Mouse (Mus musculus): Measurements from ENCODE around the gene Scn3a.
"Not testable (repeated sequence)": the region's sequence is repeated elsewhere in the genome, so short reads cannot be mapped to it uniquely, and the experiment has no call there.

Gene Scn3a

DNA sequence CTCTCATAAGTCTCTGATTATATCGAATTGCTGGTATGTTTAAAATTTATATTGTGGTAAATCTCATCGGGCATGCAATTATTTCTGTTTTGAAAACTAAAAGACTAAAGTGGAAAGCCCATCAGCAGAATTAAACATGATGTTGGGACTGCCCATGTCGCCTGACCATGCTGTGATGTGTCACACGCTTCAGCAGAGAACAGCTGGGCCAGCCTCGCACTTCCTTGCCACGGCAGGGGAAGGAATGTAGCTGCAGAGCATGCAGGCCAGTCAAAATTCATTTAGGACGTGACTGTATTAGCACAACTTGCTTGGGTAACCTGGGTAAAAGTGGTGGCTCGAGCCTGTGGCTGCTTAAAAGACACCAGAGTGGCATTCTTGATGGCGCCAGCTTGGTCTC lies 77.0 kb downstream of the Scn3a start:
- no peak for DNase-seq (ENCODE audit: low read depth, low spot score)

DNA sequence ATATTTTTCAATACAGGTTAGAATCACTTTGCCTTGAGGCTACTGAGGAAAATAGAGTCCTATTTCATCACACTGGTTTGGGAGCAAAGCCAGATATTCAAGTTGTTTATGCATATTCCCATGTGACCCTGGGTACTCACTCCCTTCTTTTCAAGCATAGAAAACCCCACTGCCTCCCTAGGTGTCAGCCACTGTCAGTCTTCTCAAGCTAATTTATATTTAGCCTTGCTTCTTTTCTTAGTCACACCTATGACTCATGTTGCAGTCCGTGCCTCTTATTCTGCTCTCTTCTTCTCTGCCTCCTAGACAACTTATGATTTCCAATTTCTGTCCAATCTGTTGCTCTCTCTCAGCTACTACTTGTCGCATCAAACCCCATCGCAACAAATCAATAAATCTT lies 84.0 kb downstream of the Scn3a start:
- DNase-seq (ENCODE audit: low read depth, low spot score): peak; percentile 77

DNA sequence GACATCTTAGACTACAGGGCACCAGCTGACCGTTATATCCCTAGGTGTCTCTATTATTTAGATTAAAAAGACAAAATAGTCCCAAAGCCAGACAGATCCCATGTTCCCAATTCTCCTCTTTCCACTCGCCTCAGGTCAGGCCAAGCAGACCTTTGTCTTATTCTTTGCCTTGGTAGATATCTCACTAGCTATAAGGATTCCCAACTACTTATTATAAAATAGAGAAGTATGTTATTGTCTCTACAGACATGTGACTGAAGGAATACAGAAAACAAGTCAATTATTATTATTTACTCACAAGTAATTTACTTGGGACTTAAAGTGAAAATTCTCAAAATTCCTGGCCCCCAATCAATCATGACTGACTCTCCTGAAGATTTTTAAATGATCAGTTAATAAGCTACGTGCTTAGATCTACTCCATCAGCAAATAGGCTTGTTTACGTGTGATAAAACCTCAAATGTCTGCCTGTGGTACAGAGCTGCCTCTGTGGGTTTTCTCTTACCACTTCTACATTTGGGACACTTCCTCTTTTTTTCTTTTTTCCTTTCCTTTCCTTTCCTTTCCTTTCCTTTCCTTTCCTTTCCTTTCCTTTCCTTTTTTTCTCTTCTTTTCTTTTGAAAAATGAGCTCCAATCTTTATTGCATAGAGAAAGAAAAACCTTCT lies 86.3 kb downstream of the Scn3a start:
- DNase-seq (ENCODE audit: low read depth, low spot score): no peak

DNA sequence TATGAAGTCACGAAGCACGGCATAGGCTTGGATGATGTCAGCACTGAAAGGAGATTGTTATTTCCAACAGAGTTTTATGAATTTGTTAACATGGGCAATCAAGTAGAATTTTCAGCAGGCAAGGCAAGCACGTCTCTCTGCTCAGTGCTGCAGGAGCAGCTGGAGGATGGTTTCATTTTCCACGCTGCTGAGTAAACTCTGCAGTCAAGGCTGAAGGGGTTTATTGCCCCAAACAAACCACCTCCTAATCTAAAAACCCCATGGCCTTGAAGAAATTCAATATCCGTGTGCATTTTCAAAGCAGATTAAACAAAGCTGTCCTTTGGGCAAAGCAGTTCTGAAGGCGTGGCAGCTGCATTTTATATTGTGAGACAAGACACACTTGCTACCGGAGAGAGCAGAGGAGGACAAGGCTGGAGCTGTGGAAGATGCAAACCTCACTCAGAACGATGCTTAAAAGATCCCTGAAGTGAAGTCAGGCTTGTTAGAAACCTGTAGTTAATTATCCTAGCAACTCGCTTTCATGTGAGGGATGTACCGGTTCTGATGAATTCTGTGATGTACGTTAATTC lies 96.0 kb downstream of the Scn3a start:
- DNase-seq (ENCODE audit: low read depth, low spot score): peak; percentile 68

DNA sequence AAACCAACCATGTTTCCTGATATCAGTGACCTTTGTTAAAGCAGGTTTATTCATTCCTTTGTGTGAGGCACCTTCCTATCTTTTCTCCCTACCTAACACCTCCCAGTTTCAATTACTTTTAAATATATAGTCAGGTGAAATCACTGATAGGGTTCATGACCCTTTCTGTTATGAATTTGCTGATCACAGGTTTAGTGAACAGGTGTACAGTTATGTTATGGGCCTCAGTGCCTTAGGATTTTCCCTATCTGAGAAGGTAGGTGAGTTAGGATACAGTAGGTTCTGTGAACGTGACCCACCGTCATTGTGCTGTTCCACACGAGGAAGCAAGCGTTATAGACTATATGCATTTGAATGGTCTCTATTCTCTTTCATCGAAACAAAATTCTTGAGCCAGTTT lies 101.7 kb downstream of the Scn3a start:
- no peak for DNase-seq (ENCODE audit: low read depth, low spot score)

DNA sequence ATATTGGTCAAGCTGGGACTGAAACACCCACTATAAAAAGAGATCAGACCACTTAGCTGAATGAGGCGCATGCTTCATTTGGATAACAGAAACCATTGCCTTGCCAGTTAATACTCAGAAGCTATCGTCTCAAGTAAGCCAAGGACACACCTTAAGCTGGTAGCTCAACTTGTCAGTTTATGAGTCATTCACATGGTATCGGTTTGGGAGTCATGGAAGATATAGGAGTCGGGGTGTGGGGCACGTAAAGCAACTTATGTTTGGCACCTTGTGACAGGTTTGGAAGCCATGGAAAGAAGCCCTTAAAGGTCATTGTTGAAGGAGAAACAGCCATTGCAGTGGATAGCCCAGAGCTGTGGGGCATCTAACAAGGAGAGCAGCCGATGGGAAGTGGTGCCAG lies 113.7 kb downstream of the Scn3a start:
- no peak for DNase-seq (ENCODE audit: low read depth, low spot score)

DNA sequence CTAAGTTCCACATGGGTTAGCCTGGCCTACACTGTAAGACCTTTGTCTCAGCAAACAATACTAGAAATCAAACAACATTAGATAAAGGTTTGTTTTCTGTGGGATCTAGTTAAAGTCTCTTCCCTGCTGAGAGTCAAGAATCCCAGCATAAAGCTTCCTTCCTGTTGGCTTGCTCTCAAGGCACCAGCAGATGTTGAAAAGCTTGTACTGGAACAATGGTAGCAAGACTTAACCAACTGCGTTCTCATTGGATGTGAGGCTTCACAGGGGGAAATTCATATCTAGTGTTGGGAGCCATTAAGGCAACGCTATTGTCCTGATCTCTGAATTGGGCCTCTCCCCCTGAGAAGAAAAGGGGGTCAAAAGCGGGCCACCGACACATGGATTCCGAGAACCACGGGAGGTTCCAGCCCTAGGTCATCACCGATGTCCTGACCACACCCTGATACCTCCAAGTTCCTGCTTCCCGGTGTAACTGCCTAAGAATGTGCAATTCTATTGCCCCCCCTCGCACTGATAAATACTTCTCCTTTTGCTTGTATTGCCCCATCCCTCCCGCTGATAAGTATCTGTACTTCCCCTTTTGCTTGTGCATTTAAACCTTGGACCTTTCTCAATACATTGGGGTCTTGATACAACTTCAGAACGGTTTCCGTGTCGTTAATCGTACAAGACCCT lies 115.9 kb downstream of the Scn3a start:
- not testable (repeated sequence) for DNase-seq (ENCODE audit: low read depth, low spot score)

DNA sequence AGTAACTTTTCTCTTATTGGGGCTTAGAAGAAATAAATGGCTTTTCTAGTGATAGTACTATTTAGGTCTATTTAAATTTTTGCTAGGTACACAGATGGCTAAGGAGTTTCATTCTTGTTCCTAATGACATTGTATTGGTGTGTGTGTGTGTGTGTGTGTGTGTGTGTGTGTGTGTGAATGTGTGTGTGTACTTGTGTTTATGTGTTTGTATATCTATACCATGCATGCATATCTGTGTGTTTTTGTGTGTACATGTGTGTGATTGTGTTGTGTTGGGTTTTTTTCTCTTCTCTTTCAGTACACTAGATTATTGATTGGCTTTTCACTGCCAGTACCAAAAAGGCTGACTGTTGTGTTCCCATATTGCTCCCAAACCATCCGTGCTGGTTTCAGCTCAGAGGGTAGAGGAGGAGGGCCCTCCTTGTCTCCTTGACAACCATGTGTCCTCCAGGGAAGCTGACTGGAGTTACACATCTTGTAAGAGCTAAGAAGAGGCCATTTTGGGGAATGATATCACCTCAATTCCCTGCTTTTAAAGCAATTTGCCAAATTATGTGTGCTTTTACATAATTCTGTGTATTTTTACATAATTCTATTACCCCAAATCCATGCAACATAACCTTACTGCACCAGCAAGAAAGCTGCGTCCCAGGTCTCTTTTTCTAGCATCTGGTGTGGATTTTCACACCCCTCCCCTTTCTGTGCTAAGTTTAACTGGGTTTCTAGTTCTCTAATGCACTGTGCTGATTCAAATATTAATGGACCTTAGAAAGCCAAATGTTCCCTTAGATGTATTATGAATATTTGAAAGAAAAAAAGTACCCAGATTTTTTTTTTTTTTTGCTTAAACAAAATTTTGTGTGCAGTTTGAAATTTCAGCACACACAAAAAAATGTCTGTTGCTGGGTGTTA lies 116.7 kb downstream of the Scn3a start:
- DNase-seq (ENCODE audit: low read depth, low spot score): peak; percentile 59

DNA sequence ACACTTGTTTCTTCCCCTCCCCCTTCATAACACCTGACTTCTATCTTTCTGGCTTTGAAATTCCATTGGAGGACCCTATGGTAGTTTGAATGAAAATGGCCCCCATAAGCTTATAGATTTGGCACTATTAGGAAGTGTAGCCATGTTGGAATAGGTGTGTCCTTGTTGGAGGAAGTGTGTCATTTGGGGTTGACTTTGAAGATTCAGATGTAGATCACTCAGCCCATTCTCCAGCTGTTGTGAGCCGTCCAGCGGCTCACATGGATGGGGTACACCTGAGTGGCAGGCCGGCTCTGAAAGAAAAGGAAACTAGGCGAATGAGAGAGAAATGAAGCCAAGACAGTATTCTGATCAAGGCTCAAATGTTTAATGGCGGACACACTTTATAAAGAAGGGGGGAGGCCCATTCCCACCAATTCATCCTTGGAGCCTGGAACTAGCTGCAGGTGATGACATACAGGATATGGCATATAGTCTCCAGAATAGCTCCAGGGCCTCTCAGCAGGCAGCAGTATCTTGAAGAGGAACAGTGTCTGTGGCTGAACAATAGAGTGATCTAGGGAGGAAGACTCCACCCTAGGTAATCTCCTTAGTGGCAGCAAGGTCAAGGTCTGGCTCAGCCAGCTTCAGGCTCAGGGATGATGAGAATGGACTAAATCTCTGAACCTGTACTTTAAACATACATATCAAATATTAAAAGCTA lies 118.2 kb downstream of the Scn3a start:
- DNase-seq (ENCODE audit: low read depth, low spot score): no peak

DNA sequence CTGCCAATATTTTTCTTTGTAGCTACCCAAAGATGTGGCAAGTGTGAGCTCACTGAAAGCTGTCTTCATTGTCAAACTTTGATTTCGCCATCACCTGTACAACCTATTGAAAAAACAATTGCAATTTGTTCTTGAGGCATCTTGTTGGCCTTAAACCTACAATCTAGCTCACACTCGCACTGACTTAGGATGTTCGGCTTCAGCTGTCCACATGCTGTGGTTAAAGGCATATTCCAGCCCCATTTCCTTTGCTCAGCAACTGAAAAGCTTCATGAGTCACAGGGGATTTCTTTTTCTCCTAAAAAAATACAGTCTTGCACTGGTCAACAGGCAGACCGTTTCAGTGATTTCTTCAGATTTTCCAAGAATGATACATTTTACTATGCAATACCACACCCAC lies 124.3 kb downstream of the Scn3a start:
- no peak for DNase-seq (ENCODE audit: low read depth, low spot score)

DNA sequence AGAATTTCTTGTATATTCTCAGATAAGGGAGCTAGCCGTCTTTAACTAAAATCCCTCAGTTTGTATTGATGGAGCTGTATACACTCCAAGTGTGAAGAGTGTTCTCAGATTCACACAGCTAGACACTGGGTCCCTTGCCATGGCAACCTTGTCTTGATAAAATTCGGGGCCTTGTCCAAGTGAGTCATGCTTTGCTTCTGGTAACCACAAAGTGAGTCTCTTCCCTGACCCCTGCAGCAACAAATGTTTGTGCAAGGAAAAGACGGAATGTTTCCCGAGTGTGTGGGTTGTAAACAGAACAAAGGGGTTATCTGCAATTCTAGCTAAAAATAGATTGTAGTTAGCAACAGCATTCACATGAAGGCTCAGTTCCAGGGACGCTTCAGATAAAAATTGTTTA lies 125.9 kb downstream of the Scn3a start:
- peak; percentile 75 for DNase-seq (ENCODE audit: low read depth, low spot score)

DNA sequence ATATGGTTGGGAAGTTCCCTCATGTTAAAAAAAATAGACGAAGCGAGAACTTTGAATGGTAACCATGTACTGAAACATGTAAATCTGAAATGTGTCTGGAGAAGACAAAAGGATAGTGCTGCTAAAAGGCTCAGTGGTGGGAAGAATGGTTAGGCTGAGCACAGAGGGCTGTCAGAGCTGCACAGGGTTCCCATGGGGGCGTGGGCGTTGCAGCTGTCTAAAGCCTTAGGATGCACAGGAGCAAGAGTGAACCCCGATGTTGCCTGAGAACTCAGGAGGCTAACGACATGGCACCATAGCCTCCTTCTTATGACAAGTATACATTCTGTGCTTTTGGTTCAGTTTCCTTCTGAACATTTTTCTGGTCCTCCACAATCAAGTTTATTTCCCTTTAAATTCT lies 126.3 kb downstream of the Scn3a start:
- peak; percentile 69 for DNase-seq (ENCODE audit: low read depth, low spot score)

DNA sequence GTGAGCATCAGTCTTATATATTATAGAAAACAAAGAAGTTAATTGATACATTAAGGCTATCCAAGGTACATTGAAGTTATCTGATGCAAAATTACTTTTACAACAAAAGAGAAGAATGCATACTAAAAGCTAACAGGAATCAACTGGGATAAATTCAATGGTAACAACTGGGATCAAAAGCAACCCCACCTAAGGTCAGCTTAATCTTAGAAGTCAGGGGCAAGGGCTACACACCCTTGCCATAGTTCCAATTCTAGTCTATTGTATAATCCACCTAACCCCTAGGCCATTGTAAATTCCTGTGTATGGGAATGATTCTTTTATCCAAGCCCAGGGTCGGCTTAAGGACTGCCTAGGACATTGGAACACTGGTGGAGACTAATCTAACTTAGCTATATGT lies 130.5 kb downstream of the Scn3a start:
- no peak for DNase-seq (ENCODE audit: low read depth, low spot score)

DNA sequence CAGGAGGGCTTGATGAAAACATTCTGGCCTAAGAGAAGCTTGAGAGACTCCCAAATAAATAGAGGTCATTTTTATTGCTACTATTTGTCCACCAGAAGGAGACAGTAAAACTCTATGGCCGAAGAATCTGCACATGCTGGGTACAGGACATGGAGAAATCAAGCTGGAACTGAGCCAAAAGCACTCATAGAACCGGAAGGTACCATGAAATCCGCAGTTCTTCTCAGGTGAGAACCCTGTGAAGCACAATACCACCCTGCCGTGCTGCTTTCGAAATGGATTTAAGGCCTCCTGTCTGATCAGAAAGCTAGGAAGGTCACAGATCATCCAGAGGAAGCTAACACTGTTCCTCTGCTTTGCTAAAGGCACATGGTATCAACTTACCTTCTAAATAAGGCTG lies 143.9 kb downstream of the Scn3a start:
- no peak for DNase-seq (ENCODE audit: low read depth, low spot score)

DNA sequence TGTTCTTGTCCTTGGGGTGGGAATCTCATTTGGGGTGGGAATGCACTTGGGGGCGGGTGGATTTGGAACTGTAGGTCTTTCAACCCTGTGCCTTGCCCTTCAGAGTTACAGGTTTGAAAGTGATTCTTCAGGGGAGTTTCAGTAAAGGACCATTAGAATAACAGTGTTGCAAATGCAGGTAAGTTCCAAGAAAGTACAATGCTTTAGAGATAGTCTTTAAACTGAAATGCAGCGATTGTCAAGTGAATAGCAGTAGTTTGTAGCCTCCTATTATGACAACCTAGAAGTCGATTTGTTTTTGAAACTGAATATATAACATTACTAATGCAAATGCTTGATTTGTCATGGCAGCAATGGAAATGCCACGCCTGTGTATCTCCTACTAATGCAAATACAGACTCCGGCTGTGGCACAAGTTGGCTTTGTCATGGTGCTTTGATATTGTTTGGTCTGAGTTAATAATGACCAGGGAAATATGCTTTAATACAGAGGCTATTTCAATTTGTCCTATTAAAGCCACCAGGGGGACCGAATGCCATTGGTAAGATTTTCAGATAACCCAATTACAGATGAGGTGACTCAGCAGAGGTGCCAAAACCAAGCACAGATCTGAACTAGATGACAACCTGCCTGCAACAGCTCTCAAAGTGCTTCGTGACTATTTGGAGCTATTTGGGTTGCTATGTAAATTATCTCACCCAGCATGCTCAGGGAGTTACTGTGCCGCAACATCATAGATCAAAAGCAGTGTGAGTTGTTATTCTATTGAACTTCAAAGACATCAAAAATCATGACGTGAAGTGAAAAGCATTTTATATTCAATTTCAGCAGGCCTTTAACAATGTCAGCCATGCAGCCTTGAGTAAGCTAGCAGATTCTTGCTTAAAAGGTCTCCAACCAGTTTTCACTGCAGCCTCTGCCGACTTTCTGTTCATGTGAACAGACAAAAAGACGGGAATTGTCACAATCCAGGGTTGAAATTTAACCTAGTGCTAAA lies 145.9 kb downstream of the Scn3a start:
- DNase-seq (ENCODE audit: low read depth, low spot score): peak; percentile 62

DNA sequence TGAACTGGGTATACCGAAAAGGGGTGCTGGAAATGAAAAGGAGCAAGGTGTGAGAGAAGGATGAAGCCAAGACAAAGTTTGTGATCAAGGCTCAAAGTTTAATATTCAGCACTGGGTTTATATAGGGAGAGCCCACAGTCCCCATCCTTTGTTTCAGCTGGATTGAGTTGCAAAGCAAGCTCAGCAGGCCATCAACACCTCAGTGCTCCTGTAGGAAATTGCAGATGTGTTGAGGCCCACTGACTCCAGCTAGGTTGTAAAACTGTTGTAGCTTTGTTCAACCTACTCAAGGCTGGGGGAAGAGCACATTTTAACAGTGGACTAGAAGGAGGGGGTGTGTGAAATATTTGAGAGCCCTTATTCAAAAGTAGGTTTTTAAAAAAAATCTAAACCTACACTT lies 148.8 kb downstream of the Scn3a start:
- no peak for DNase-seq (ENCODE audit: low read depth, low spot score)

DNA sequence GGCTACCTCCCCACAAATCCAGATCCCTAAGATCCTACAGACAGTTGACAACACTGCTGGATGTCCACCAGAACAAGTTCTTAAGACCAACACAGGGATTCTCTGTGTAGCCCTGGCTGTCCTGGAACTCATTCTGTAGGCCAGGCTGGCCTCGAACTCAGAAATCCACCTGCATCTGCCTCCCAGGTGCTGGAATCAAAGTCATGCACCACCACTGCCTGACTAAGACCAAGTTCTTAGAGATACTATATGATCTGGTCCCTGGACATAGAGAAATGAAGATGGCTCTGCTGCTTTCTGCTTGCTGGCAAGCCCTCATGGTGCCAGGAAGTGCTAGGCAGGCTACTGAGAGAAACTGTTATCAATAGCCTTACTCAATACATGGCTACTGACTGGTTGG lies 150.9 kb downstream of the Scn3a start:
- no peak for DNase-seq (ENCODE audit: low read depth, low spot score)

DNA sequence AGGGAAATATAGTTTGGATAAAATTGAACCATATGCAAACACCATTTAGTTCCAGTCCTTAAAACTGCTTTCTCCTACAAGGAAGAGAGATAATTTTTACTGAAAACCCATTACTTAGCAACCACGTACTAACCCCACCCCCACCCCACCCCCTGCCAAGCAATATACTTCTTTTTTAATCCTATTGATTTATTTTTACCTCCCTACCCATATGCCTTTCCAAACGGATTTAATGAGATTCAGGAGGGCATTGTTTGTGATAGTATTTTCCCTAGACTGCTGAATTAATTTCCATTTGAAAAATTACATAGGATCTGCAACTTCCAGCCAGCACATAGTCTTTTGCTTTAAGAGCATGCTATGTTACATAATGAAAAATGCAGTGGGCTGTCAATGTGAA lies 152.1 kb downstream of the Scn3a start:
- DNase-seq (ENCODE audit: low read depth, low spot score): peak; percentile 40

DNA sequence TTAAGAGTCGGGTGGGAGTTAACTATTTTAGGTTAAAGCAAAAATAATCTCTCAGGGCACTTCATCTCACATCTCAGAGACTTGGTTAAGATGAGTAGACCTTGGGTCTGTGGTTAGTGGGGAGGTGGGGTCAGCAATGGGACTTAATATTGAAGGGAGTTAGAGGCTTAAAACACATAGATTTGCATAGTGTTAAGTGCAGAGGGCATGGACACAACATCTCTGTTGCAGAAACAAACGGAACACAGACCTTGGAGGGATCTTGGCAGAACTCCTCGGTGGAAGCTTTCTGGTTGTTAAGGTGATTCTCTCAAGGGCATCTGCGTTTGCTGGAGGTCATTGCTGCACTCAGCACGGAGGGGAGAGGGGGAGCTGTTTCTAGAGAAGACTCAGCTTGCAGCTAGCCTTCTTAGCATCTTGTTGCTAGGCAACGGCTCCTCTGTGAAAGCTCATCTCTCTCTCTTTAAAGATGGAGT lies 152.6 kb downstream of the Scn3a start:
- DNase-seq (ENCODE audit: low read depth, low spot score): peak; percentile 95

DNA sequence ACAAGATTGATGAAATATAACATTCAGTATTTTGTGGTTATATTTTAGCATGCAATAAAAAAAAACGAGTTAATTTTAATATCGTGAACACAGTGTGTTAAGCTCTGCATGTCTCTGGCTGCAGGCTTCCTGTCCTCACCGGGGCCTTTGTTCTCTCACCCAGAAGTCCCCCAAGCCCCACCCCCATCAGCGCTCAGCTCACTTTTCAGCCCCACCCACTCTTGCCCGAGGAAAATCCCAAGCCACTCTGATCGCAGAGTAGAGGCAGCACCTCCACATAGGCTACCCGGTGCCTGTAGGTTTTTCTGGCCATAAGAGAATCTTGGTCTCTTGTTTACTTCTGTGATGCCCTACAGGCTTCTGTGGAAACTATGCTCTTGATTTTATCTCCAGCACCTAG lies 153.2 kb downstream of the Scn3a start:
- DNase-seq (ENCODE audit: low read depth, low spot score): peak; percentile 72
